Mouse (Mus musculus): ENCODE measurements around the gene Csnk2a2. TPM values are rescaled to one million over a fixed set of nuclear protein-coding genes. Genes with fewer than 3 reads are reported as not detected.

Gene Csnk2a2
- 10.3 and 11.0 TPM in 2 replicates for polyA plus RNA-seq (2016; fragmentation: Nextera tagmentation; extraction: Ambion mirVana)

- Histone ChIP-seq H3K9ac (replicated peaks) (peak within 1 kb of the TSS; percentile 98), H3K9me3 (no peaks in the 10 kb centered on the region), H3K4me3 (peak within 1 kb of the TSS; percentile 99), H3K4me1 (peaks cover 13% of the 10 kb centered on the region), H3K27me3 (no peaks in the 10 kb centered on the region), H3K27ac (replicated peaks) (no peak within 1 kb of the TSS), H3K4me2 (replicated peaks) (peak within 1 kb of the TSS; percentile 62), H3K36me3 (peaks cover 11% of the 10 kb centered on the region)
- ATAC-seq (ENCODE audit: low FRiP score, low read depth): no peak
- WGBS: 80% methylated on average over 5 of the region's 5 CpGs
Observed at GRCm38 (mm10) chr8:95490006-95490405, at the start of gene Csnk2a2. Gene Csnk2a2, minus strand, starts transcription at chr8:95490039.

DNA sequence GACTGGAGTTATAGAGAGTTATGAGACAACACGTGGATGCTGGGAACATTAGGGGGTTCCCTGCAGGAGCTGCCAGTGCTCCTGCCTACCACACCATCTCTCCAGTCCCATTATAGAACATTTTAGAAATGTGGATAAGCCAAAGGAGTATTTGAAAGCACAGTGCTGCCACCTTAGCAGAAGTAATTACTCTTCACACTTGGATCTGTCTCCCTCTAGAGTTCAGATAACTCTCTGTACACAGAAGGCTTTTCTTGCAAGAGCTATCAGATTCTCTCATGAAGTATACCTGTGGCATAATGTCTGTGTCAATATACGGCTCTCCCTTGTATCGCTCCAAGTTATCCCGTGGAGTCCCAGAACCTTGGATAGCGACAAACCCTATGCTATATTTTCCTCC lies 49.6 kb upstream of the Csnk2a2 start:
- Histone ChIP-seq H3K4me1 (no peaks in the 10 kb centered on the region), H3K9me3 (no peaks in the 10 kb centered on the region), H3K4me3 (no peak overlapping the region), H3K4me2 (replicated peaks) (no peak overlapping the region), H3K27me3 (no peaks in the 10 kb centered on the region), H3K9ac (replicated peaks) (no peak overlapping the region), H3K27ac (replicated peaks) (no peak overlapping the region), H3K36me3 (no peaks in the 10 kb centered on the region)
- WGBS: 86% methylated on average over 5 of the region's 5 CpGs
- ATAC-seq (ENCODE audit: low FRiP score, low read depth): no peak

DNA sequence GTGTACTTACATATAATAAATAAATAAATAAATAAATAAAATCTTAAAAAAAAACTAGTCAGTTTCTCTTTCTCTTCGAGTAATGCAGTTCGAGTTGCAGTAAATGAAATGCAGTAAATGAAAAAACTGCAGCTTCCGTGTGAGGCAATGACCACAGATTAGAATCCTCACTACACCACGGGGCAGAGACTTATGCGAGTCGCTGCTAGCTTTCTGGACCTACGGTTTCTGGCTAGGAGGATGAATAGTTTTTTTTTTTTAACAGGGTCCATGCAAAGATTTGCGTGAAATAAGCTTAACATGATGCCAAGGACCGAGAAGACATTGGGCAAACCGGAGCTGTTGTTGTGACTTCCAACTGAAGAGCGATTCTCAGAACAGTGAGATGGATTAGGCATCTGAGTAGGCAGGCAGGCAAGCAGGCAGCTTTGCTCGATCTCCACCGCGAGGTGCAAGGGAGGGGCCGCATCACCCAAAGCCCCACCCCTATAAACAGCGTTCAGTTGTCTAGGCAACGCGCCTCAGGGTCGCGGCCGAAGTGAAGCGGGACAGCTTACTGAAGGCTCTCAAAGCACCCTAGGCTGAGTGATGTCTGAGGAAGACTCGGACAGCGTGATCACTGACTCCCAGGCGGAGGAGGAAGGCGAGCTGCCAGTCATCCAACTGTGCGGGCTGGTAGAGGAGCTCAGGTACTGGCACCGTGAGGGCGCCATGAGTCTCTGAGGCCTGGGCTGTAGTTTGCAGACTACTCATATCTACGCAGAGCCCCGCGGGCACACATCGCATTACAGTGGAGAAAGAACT lies 43.9 kb upstream of the Csnk2a2 start, which contains the start of gene Ccdc113:
TSS of gene Ccdc113 (plus strand) at position 502 of the 804 bp plus-strand sequence.
- peak; percentile 93 for ATAC-seq (ENCODE audit: low FRiP score, low read depth)
- H3K4me1 ChIP-seq: no peaks in the 10 kb centered on the region
- H3K4me3 ChIP-seq: peak within 1 kb of the TSS; percentile 45
- no peaks in the 10 kb centered on the region for H3K9me3 ChIP-seq
- WGBS: 7% methylated on average over 33 of the region's 33 CpGs
- peak within 1 kb of the TSS; percentile 49 for H3K9ac ChIP-seq (replicated peaks)
- H3K4me2 ChIP-seq (replicated peaks): peak within 1 kb of the TSS; percentile 73
- H3K36me3 ChIP-seq: no peaks in the 10 kb centered on the region
- H3K27me3 ChIP-seq: peaks cover 2% of the 10 kb centered on the region; the same call in 1 of the 2 replicates
- H3K27ac ChIP-seq (replicated peaks): no peak within 1 kb of the TSS

DNA sequence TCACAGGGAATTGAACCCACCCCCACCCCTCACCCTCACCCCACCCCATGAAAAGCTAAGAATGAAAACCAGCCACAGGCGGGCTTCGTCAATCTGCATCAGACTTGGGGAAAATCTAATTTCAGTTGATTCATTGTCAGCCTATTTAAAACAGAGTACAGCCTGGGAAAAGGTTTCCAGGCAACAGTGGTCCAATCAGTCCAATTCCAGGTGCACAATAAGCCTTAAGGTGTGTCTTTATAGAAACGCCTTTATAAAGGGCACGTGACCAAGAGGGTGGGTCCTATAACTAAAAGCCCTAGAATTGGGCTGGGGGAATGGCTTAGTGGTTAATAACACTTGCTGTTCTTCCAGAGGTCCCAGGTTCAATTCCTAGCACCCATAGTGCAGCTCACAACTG lies 42.4 kb upstream of the Csnk2a2 start:
- no peaks in the 10 kb centered on the region for H3K4me1 ChIP-seq
- 66% methylated on average over 4 of the region's 4 CpGs for WGBS
- no peak overlapping the region for H3K4me3 ChIP-seq
- no peak overlapping the region for H3K27ac ChIP-seq (replicated peaks)
- H3K27me3 ChIP-seq: peaks cover 4% of the 10 kb centered on the region; the same call in 1 of the 2 replicates
- no peak overlapping the region for H3K4me2 ChIP-seq (replicated peaks)
- H3K9ac ChIP-seq (replicated peaks): no peak overlapping the region
- H3K36me3 ChIP-seq: no peaks in the 10 kb centered on the region
- ATAC-seq (ENCODE audit: low FRiP score, low read depth): no peak
- H3K9me3 ChIP-seq: no peaks in the 10 kb centered on the region

GRCm38 (mm10) chr8:95528750-95529310 lies 39.0 kb upstream of the Csnk2a2 start:
- H3K9ac ChIP-seq (replicated peaks): no peak overlapping the region
- H3K4me2 ChIP-seq (replicated peaks): no peak overlapping the region
- H3K9me3 ChIP-seq: no peaks in the 10 kb centered on the region
- H3K27me3 ChIP-seq: peaks cover 4% of the 10 kb centered on the region; the same call in 1 of the 2 replicates
- H3K4me3 ChIP-seq: no peak overlapping the region
- WGBS: 61% methylated on average over 9 of the region's 9 CpGs
- H3K27ac ChIP-seq (replicated peaks): no peak overlapping the region
- ATAC-seq (ENCODE audit: low FRiP score, low read depth): no peak
- no peaks in the 10 kb centered on the region for H3K36me3 ChIP-seq
- H3K4me1 ChIP-seq: no peaks in the 10 kb centered on the region

GRCm38 (mm10) chr8:95528194-95528593 lies 38.4 kb upstream of the Csnk2a2 start:
- Histone ChIP-seq H3K4me2 (replicated peaks) (no peak overlapping the region), H3K27ac (replicated peaks) (no peak overlapping the region), H3K27me3 (peaks cover 4% of the 10 kb centered on the region; the same call in 1 of the 2 replicates), H3K4me3 (no peak overlapping the region), H3K4me1 (no peaks in the 10 kb centered on the region), H3K9me3 (no peaks in the 10 kb centered on the region), H3K36me3 (no peaks in the 10 kb centered on the region), H3K9ac (replicated peaks) (no peak overlapping the region)
- ATAC-seq (ENCODE audit: low FRiP score, low read depth): no peak
- WGBS: 78% methylated on average over 10 of the region's 10 CpGs

- no peaks in the 10 kb centered on the region for H3K9me3 ChIP-seq
- no peak overlapping the region for H3K4me3 ChIP-seq
- no peak for ATAC-seq (ENCODE audit: low FRiP score, low read depth)
- no peak overlapping the region for H3K4me2 ChIP-seq (replicated peaks)
- no peaks in the 10 kb centered on the region for H3K4me1 ChIP-seq
- peaks cover 4% of the 10 kb centered on the region; the same call in 1 of the 2 replicates for H3K27me3 ChIP-seq
- no peak overlapping the region for H3K27ac ChIP-seq (replicated peaks)
- no peaks in the 10 kb centered on the region for H3K36me3 ChIP-seq
- H3K9ac ChIP-seq (replicated peaks): no peak overlapping the region
- 91% methylated on average over 4 of the region's 4 CpGs for WGBS
Observed at GRCm38 (mm10) chr8:95523991-95524390, 34.2 kb upstream of the Csnk2a2 start.

DNA sequence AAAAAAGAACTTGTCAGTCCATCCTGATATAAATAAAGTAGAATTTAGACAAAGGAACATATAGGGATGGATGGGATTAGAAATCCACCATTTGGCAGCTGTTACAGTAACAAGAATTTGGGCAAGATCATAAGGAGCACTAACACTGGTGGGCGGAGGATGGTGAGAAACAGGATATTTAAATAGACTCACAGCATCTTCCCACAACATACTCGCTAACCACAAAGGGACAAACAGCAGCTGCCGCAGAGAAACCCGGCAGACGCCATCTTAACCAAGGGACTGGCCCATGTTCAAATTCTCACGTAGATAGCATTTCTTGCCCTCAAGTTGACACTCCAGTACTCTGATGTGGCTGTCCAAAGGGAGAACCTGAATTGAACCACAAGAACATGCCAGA lies 27.1 kb upstream of the Csnk2a2 start:
- H3K36me3 ChIP-seq: no peaks in the 10 kb centered on the region
- no peak for ATAC-seq (ENCODE audit: low FRiP score, low read depth)
- no peak overlapping the region for H3K27ac ChIP-seq (replicated peaks)
- 88% methylated on average over 6 of the region's 6 CpGs for WGBS
- no peaks in the 10 kb centered on the region for H3K27me3 ChIP-seq
- H3K9ac ChIP-seq (replicated peaks): no peak overlapping the region
- no peak overlapping the region for H3K4me3 ChIP-seq
- no peak overlapping the region for H3K4me2 ChIP-seq (replicated peaks)
- H3K4me1 ChIP-seq: no peaks in the 10 kb centered on the region
- H3K9me3 ChIP-seq: no peaks in the 10 kb centered on the region

- Histone ChIP-seq H3K9ac (replicated peaks) (no peak overlapping the region), H3K4me1 (no peaks in the 10 kb centered on the region), H3K9me3 (no peaks in the 10 kb centered on the region), H3K4me3 (no peak overlapping the region), H3K27ac (replicated peaks) (no peak overlapping the region), H3K27me3 (no peaks in the 10 kb centered on the region), H3K4me2 (replicated peaks) (no peak overlapping the region), H3K36me3 (no peaks in the 10 kb centered on the region)
- no peak for ATAC-seq (ENCODE audit: low FRiP score, low read depth)
- 86% methylated on average over 4 of the region's 4 CpGs for WGBS
Observed at GRCm38 (mm10) chr8:95513219-95513618, 23.4 kb upstream of the Csnk2a2 start.

DNA sequence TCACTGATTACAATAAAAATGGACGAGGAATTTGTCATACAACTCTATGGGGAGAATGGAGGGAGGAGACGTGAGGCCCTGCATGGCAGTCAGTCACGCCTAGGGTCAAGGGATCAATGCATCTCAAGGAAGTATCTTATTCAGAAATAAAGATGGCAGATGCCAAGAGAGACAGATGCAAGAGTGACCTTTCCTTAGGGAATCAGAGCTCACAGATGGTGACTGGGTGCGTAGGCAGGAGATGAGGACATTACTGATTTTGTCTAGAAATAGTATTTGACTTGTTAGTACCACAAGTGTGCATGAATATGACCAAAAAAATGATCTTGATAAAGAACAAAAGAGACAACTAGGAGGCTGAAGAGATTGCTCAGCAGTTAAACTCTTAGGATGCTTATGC lies 22.4 kb upstream of the Csnk2a2 start:
- H3K27ac ChIP-seq (replicated peaks): no peak overlapping the region
- ATAC-seq (ENCODE audit: low FRiP score, low read depth): no peak
- H3K27me3 ChIP-seq: no peaks in the 10 kb centered on the region
- no peak overlapping the region for H3K9ac ChIP-seq (replicated peaks)
- no peak overlapping the region for H3K4me2 ChIP-seq (replicated peaks)
- H3K9me3 ChIP-seq: no peaks in the 10 kb centered on the region
- no peak overlapping the region for H3K4me3 ChIP-seq
- 57% methylated on average over 4 of the region's 4 CpGs for WGBS
- H3K36me3 ChIP-seq: no peaks in the 10 kb centered on the region
- H3K4me1 ChIP-seq: no peaks in the 10 kb centered on the region

GRCm38 (mm10) chr8:95506245-95506644 lies 16.4 kb upstream of the Csnk2a2 start:
- H3K27ac ChIP-seq (replicated peaks): no peak overlapping the region
- H3K9ac ChIP-seq (replicated peaks): no peak overlapping the region
- H3K4me1 ChIP-seq: no peaks in the 10 kb centered on the region
- no peaks in the 10 kb centered on the region for H3K36me3 ChIP-seq
- H3K27me3 ChIP-seq: no peaks in the 10 kb centered on the region
- H3K4me3 ChIP-seq: no peak overlapping the region
- ATAC-seq (ENCODE audit: low FRiP score, low read depth): no peak
- 72% methylated on average over 5 of the region's 5 CpGs for WGBS
- H3K4me2 ChIP-seq (replicated peaks): no peak overlapping the region
- H3K9me3 ChIP-seq: no peaks in the 10 kb centered on the region

DNA sequence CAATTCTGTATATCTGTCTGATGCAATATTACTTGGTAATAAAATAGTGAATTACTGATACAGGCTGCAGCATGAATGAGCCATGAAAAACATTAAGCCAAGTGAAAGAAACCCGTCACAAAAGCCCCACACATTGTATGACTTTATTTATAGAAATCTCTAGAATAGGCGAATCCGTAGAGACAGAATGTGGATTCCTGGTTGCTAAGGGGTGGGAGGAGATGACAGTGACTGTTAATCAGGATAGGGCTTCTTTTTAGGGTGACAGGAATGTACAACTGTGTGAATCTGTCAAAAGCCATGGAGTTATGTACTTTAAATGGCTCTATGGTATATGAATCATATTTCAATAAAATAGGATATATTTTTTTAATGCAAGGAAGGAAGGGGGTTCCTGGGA lies 15.8 kb upstream of the Csnk2a2 start:
- Histone ChIP-seq H3K27me3 (no peaks in the 10 kb centered on the region), H3K36me3 (no peaks in the 10 kb centered on the region), H3K4me1 (no peaks in the 10 kb centered on the region), H3K4me3 (no peak overlapping the region), H3K9ac (replicated peaks) (no peak overlapping the region), H3K4me2 (replicated peaks) (no peak overlapping the region), H3K27ac (replicated peaks) (no peak overlapping the region), H3K9me3 (no peaks in the 10 kb centered on the region)
- no peak for ATAC-seq (ENCODE audit: low FRiP score, low read depth)
- 88% methylated on average over 3 of the region's 3 CpGs for WGBS
